Mouse (Mus musculus): ENCODE data around the gene Focad. TPM values are rescaled to one million over a fixed set of nuclear protein-coding genes. Genes with fewer than 3 reads are reported as not detected.
A peak's percentile ranks its signal among the peaks of the same experiment; 100 is the strongest.

Focad gene
- polyA plus RNA-seq, 1 experiment from 2014 or later: 18.0 TPM

- Histone ChIP-seq H3K4me1 (ENCODE audit: control insufficient read depth, insufficient read depth, low read length) (no peaks in the 10 kb centered on the region), H3K9ac (replicated peaks; ENCODE audit: low read length) (no peak overlapping the region), H3K36me3 (replicated peaks; ENCODE audit: control insufficient read depth, insufficient read depth, low read depth, low read length) (no peaks in the 10 kb centered on the region), H3K27me3 (ENCODE audit: control insufficient read depth, insufficient read depth, low read length) (no peaks in the 10 kb centered on the region), H3K4me2 (ENCODE audit: low read depth, low read length) (no peak overlapping the region), H3K4me3 (ENCODE audit: low read depth, low read length) (no peak overlapping the region), H3K9me3 (replicated peaks; ENCODE audit: control insufficient read depth, low read length) (no peaks in the 10 kb centered on the region), H3K27ac (replicated peaks; ENCODE audit: low read depth, low read length) (no peak overlapping the region)
- ATAC-seq (replicated peaks; ENCODE audit: insufficient number of reproducible peaks, low FRiP score, low TSS enrichment, low read depth) (no peak), DNase-seq (ENCODE audit: low spot score) (no peak)
- 83% methylated on average over 2 of the region's 2 CpGs for WGBS
Observed at GRCm38 (mm10) chr4:88218797-88219196, 124.4 kb downstream of the Focad start.

- 49% methylated on average over 3 of the region's 3 CpGs for WGBS
- H3K4me1 ChIP-seq (ENCODE audit: control insufficient read depth, insufficient read depth, low read length): no peaks in the 10 kb centered on the region
- H3K36me3 ChIP-seq (replicated peaks; ENCODE audit: control insufficient read depth, insufficient read depth, low read depth, low read length): no peaks in the 10 kb centered on the region
- DNase-seq (ENCODE audit: low spot score) (peak; percentile 51), ATAC-seq (replicated peaks; ENCODE audit: insufficient number of reproducible peaks, low FRiP score, low TSS enrichment, low read depth) (no peak)
- 0 out of 2 replicates have a peak overlapping the region, but pooled peaks have one; percentile 16 for H3K27ac ChIP-seq (replicated peaks; ENCODE audit: low read depth, low read length)
- no peak overlapping the region for H3K4me2 ChIP-seq (ENCODE audit: low read depth, low read length)
- no peak overlapping the region for H3K9ac ChIP-seq (replicated peaks; ENCODE audit: low read length)
- no peaks in the 10 kb centered on the region for H3K9me3 ChIP-seq (replicated peaks; ENCODE audit: control insufficient read depth, low read length)
- no peaks in the 10 kb centered on the region for H3K27me3 ChIP-seq (ENCODE audit: control insufficient read depth, insufficient read depth, low read length)
- H3K4me3 ChIP-seq (ENCODE audit: low read depth, low read length): no peak overlapping the region
Observed at GRCm38 (mm10) chr4:88231375-88231774, 136.9 kb downstream of the Focad start.

GRCm38 (mm10) chr4:88235941-88236340, 141.5 kb downstream of the Focad start:
- Histone ChIP-seq H3K4me1 (ENCODE audit: control insufficient read depth, insufficient read depth, low read length) (no peaks in the 10 kb centered on the region), H3K9me3 (replicated peaks; ENCODE audit: control insufficient read depth, low read length) (no peaks in the 10 kb centered on the region), H3K9ac (replicated peaks; ENCODE audit: low read length) (no peak overlapping the region), H3K27me3 (ENCODE audit: control insufficient read depth, insufficient read depth, low read length) (no peaks in the 10 kb centered on the region), H3K4me2 (ENCODE audit: low read depth, low read length) (no peak overlapping the region), H3K4me3 (ENCODE audit: low read depth, low read length) (no peak overlapping the region), H3K27ac (replicated peaks; ENCODE audit: low read depth, low read length) (no peak overlapping the region), H3K36me3 (replicated peaks; ENCODE audit: control insufficient read depth, insufficient read depth, low read depth, low read length) (no peaks in the 10 kb centered on the region)
- DNase-seq (ENCODE audit: low spot score): no peak
- ATAC-seq (replicated peaks; ENCODE audit: insufficient number of reproducible peaks, low FRiP score, low TSS enrichment, low read depth): no peak
- WGBS: 54% methylated on average over 6 of the region's 6 CpGs

- Histone ChIP-seq H3K9ac (replicated peaks; ENCODE audit: low read length) (no peak overlapping the region), H3K27ac (replicated peaks; ENCODE audit: low read depth, low read length) (no peak overlapping the region), H3K4me1 (ENCODE audit: control insufficient read depth, insufficient read depth, low read length) (no peaks in the 10 kb centered on the region), H3K27me3 (ENCODE audit: control insufficient read depth, insufficient read depth, low read length) (no peaks in the 10 kb centered on the region), H3K4me3 (ENCODE audit: low read depth, low read length) (no peak overlapping the region), H3K36me3 (replicated peaks; ENCODE audit: control insufficient read depth, insufficient read depth, low read depth, low read length) (no peaks in the 10 kb centered on the region), H3K4me2 (ENCODE audit: low read depth, low read length) (no peak overlapping the region), H3K9me3 (replicated peaks; ENCODE audit: control insufficient read depth, low read length) (no peaks in the 10 kb centered on the region)
- 46% methylated on average over 12 of the region's 12 CpGs for WGBS
- ATAC-seq (replicated peaks; ENCODE audit: insufficient number of reproducible peaks, low FRiP score, low TSS enrichment, low read depth): no peak
- DNase-seq (ENCODE audit: low spot score): no peak
Observed at GRCm38 (mm10) chr4:88236926-88237756, 142.7 kb downstream of the Focad start.

GRCm38 (mm10) chr4:88238351-88238750, 143.9 kb downstream of the Focad start:
- Histone ChIP-seq H3K27ac (replicated peaks; ENCODE audit: low read depth, low read length) (no peak overlapping the region), H3K4me2 (ENCODE audit: low read depth, low read length) (no peak overlapping the region)

GRCm38 (mm10) chr4:88243834-88244233, 149.4 kb downstream of the Focad start:
- no peak for ATAC-seq (replicated peaks; ENCODE audit: insufficient number of reproducible peaks, low FRiP score, low TSS enrichment, low read depth)
- Histone ChIP-seq H3K27me3 (ENCODE audit: control insufficient read depth, insufficient read depth, low read length) (no peaks in the 10 kb centered on the region), H3K4me2 (ENCODE audit: low read depth, low read length) (no peak overlapping the region), H3K4me3 (ENCODE audit: low read depth, low read length) (no peak overlapping the region), H3K9ac (replicated peaks; ENCODE audit: low read length) (no peak overlapping the region), H3K27ac (replicated peaks; ENCODE audit: low read depth, low read length) (no peak overlapping the region), H3K9me3 (replicated peaks; ENCODE audit: control insufficient read depth, low read length) (no peaks in the 10 kb centered on the region), H3K4me1 (ENCODE audit: control insufficient read depth, insufficient read depth, low read length) (no peaks in the 10 kb centered on the region), H3K36me3 (replicated peaks; ENCODE audit: control insufficient read depth, insufficient read depth, low read depth, low read length) (no peaks in the 10 kb centered on the region)
- WGBS: 99% methylated on average over 2 of the region's 2 CpGs
- no peak for DNase-seq (ENCODE audit: low spot score)

More at GRCm38 (mm10) chr4:88238351-88238750, 143.9 kb downstream of the Focad start:
- DNase-seq (ENCODE audit: low spot score) (peak; percentile 14), ATAC-seq (replicated peaks; ENCODE audit: insufficient number of reproducible peaks, low FRiP score, low TSS enrichment, low read depth) (no peak)
- Histone ChIP-seq H3K4me1 (ENCODE audit: control insufficient read depth, insufficient read depth, low read length) (no peaks in the 10 kb centered on the region), H3K9ac (replicated peaks; ENCODE audit: low read length) (no peak overlapping the region), H3K9me3 (replicated peaks; ENCODE audit: control insufficient read depth, low read length) (no peaks in the 10 kb centered on the region), H3K36me3 (replicated peaks; ENCODE audit: control insufficient read depth, insufficient read depth, low read depth, low read length) (no peaks in the 10 kb centered on the region), H3K27me3 (ENCODE audit: control insufficient read depth, insufficient read depth, low read length) (no peaks in the 10 kb centered on the region), H3K4me3 (ENCODE audit: low read depth, low read length) (no peak overlapping the region)
- WGBS: 48% methylated on average over 7 of the region's 7 CpGs

GRCm38 (mm10) chr4:88245494-88245893, 151.1 kb downstream of the Focad start:
- ATAC-seq (replicated peaks; ENCODE audit: insufficient number of reproducible peaks, low FRiP score, low TSS enrichment, low read depth): no peak
- Histone ChIP-seq H3K9ac (replicated peaks; ENCODE audit: low read length) (no peak overlapping the region), H3K36me3 (replicated peaks; ENCODE audit: control insufficient read depth, insufficient read depth, low read depth, low read length) (no peaks in the 10 kb centered on the region), H3K27ac (replicated peaks; ENCODE audit: low read depth, low read length) (no peak overlapping the region), H3K27me3 (ENCODE audit: control insufficient read depth, insufficient read depth, low read length) (no peaks in the 10 kb centered on the region), H3K4me2 (ENCODE audit: low read depth, low read length) (no peak overlapping the region), H3K4me1 (ENCODE audit: control insufficient read depth, insufficient read depth, low read length) (no peaks in the 10 kb centered on the region), H3K9me3 (replicated peaks; ENCODE audit: control insufficient read depth, low read length) (no peaks in the 10 kb centered on the region), H3K4me3 (ENCODE audit: low read depth, low read length) (no peak overlapping the region)
- 93% methylated on average over 4 of the region's 4 CpGs for WGBS
- DNase-seq (ENCODE audit: low spot score): no peak

- DNase-seq (ENCODE audit: low spot score) (no peak), ATAC-seq (replicated peaks; ENCODE audit: insufficient number of reproducible peaks, low FRiP score, low TSS enrichment, low read depth) (no peak)
- WGBS: 89% methylated on average over 5 of the region's 5 CpGs
- Histone ChIP-seq H3K9ac (replicated peaks; ENCODE audit: low read length) (no peak overlapping the region), H3K4me3 (ENCODE audit: low read depth, low read length) (no peak overlapping the region), H3K27me3 (ENCODE audit: control insufficient read depth, insufficient read depth, low read length) (no peaks in the 10 kb centered on the region), H3K9me3 (replicated peaks; ENCODE audit: control insufficient read depth, low read length) (no peaks in the 10 kb centered on the region), H3K4me1 (ENCODE audit: control insufficient read depth, insufficient read depth, low read length) (no peaks in the 10 kb centered on the region), H3K36me3 (replicated peaks; ENCODE audit: control insufficient read depth, insufficient read depth, low read depth, low read length) (no peaks in the 10 kb centered on the region), H3K4me2 (ENCODE audit: low read depth, low read length) (no peak overlapping the region), H3K27ac (replicated peaks; ENCODE audit: low read depth, low read length) (no peak overlapping the region)
Observed at GRCm38 (mm10) chr4:88261349-88261748, 166.9 kb downstream of the Focad start.

Data from embryonic facial prominence, embryonic 11.5 days (tissue).